Mouse (Mus musculus) hindbrain, embryonic 16.5 days (tissue): ENCODE measurements around the gene Comp. TPM values are rescaled to one million over a fixed set of nuclear protein-coding genes. Genes with fewer than 3 reads are reported as not detected.

ENCODE experiments used
- ATAC-seq: fragments of 200-750 bp; cut with Nextera tagmentation; 2 replicates; pipeline ENCODE4 v1.8.0; 2017; ENCODE audit warnings: moderate TSS enrichment, moderate library complexity
- H3K27ac ChIP-seq: fragments of 300-500 bp; sonication (generic); 2 replicates; pipeline ENCODE4 v1.5.1; 2014; ENCODE audit warnings: low read depth, mild to moderate bottlenecking, control low read depth, low read length, moderate library complexity
- H3K27me3 ChIP-seq: fragments of 300-500 bp; sonication (generic); replicated peaks from 2 replicates; pipeline ENCODE4 v1.6.1; 2014; ENCODE audit warnings: low read length; ENCODE audit not compliant: control insufficient read depth, insufficient read depth
- H3K36me3 ChIP-seq: fragments of 300-500 bp; sonication (generic); 2 replicates; pipeline ENCODE4 v1.6.1; 2014; ENCODE audit warnings: mild to moderate bottlenecking, low read length, moderate library complexity, mixed read lengths; ENCODE audit not compliant: control insufficient read depth, insufficient read depth
- H3K4me1 ChIP-seq: fragments of 300-500 bp; sonication (generic); 2 replicates; pipeline ENCODE4 v1.6.1; 2014; ENCODE audit warnings: low read depth, low read length; ENCODE audit not compliant: control insufficient read depth, insufficient read depth
- H3K4me2 ChIP-seq: fragments of 300-500 bp; sonication (generic); 2 replicates; pipeline ENCODE4 v1.6.1; 2014; ENCODE audit warnings: mild to moderate bottlenecking, low read length, control low read depth, moderate library complexity
- H3K4me3 ChIP-seq: fragments of 300-500 bp; sonication (generic); 2 replicates; pipeline ENCODE4 v1.5.1; 2014; ENCODE audit warnings: mild to moderate bottlenecking, low read length, control low read depth, moderate library complexity
- H3K9ac ChIP-seq: fragments of 300-500 bp; sonication (generic); 2 replicates; pipeline ENCODE4 v1.6.1; 2014; ENCODE audit warnings: low read depth, mild to moderate bottlenecking, control low read depth, low read length, moderate library complexity
- H3K9me3 ChIP-seq: fragments of 300-500 bp; sonication (generic); 2 replicates; pipeline ENCODE4 v1.6.1; 2014; ENCODE audit warnings: mild to moderate bottlenecking, low read length, moderate library complexity; ENCODE audit not compliant: control insufficient read depth
- WGBS: fragments of 180-500 bp; shearing (Covaris S2); extraction: QIAGEN DNeasy Blood & Tissue Kit; methylation state at CpG from one replicate; pipeline ENCODE4 v1.1.7; 2014; 5-methylcytosine and 5-hydroxymethylcytosine counted together
- polyA plus RNA-seq: library from polyadenylated mRNA; unstranded; fragments of >200 nt; fragmentation: Nextera tagmentation; extraction: Ambion mirVana; gene quantifications from 2 replicates; pipeline ENCODE4 v1.2.1, GENCODE M21; 2015

Gene Comp
- polyA plus RNA-seq, 1 experiment from 2014 or later = 0.58 TPM

- no peaks in the 10 kb centered on the region for H3K9me3 ChIP-seq
- no peak overlapping the region for H3K9ac ChIP-seq
- H3K4me2 ChIP-seq = no peak overlapping the region
- H3K27ac ChIP-seq = no peak overlapping the region
- no peak for ATAC-seq
- H3K4me3 ChIP-seq = no peak overlapping the region
- no peaks in the 10 kb centered on the region for H3K27me3 ChIP-seq
- 80% methylated on average over 1 of the region's 1 CpGs for WGBS
- peaks cover 31% of the 10 kb centered on the region for H3K4me1 ChIP-seq
- H3K36me3 ChIP-seq = peaks cover 2% of the 10 kb centered on the region; the same call in 1 of the 2 replicates
Observed at GRCm38 (mm10) chr8:70347860-70348420, 25.4 kb upstream of the Comp start.

GRCm38 (mm10) chr8:70351035-70351999 is 22.0 kb upstream of the Comp start:
- H3K27ac ChIP-seq = no peak overlapping the region
- H3K9me3 ChIP-seq = no peaks in the 10 kb centered on the region
- peak overlapping the region; percentile 100 for H3K4me2 ChIP-seq
- no peak for ATAC-seq
- H3K36me3 ChIP-seq = peaks cover 2% of the 10 kb centered on the region; the same call in 1 of the 2 replicates
- peak overlapping the region; percentile 98 for H3K9ac ChIP-seq
- WGBS = 57% methylated on average over 15 of the region's 15 CpGs
- peak overlapping the region; percentile 100 for H3K4me3 ChIP-seq
- peaks cover 36% of the 10 kb centered on the region for H3K4me1 ChIP-seq
- no peaks in the 10 kb centered on the region for H3K27me3 ChIP-seq

GRCm38 (mm10) chr8:70352000-70352384 is 21.4 kb upstream of the Comp start:
- no peak for ATAC-seq
- Histone ChIP-seq H3K4me3 (peak overlapping the region; percentile 100), H3K27ac (no peak overlapping the region), H3K9ac (peak overlapping the region; percentile 98), H3K9me3 (no peaks in the 10 kb centered on the region), H3K4me1 (peaks cover 36% of the 10 kb centered on the region), H3K4me2 (peak overlapping the region; percentile 100), H3K36me3 (peaks cover 2% of the 10 kb centered on the region; the same call in 1 of the 2 replicates), H3K27me3 (no peaks in the 10 kb centered on the region)
- WGBS = 26% methylated on average over 3 of the region's 3 CpGs

DNA sequence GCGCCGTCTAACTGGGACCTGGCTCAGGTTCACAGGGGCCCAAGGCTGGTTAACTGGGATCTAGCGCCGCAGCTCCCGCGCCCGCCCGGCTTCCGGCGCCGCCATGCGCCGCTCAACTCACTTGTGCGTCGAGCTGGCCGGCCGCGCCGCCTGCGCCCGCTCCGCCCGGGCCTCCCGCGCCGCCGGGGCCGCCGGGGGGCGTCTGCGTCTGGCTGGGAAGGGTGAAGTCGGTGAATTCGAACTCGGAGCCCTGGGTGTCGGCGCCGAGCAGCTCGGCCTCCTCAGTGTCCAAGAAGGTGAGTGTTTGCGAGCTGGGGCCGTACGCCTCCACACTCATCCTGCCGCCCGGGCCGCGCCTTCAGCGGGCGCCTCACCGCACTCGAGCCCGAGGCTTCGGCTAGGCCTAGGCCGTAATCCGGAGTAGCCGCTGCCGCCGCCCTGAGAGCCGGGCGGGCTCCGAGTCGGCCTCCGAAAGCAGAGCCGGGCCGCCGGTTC is 20.7 kb upstream of the Comp start:
- under 1% methylated on average over 54 of the region's 64 CpGs for WGBS
- peak overlapping the region; percentile 100 for H3K4me2 ChIP-seq
- peaks cover 2% of the 10 kb centered on the region; the same call in 1 of the 2 replicates for H3K36me3 ChIP-seq
- peak overlapping the region; percentile 98 for H3K9ac ChIP-seq
- peak overlapping the region; percentile 90 for H3K27ac ChIP-seq
- ATAC-seq = peak; percentile 35
- H3K4me1 ChIP-seq = peaks cover 36% of the 10 kb centered on the region
- no peaks in the 10 kb centered on the region for H3K27me3 ChIP-seq
- H3K9me3 ChIP-seq = no peaks in the 10 kb centered on the region
- H3K4me3 ChIP-seq = peak overlapping the region; percentile 100

- H3K4me3 ChIP-seq = peak within 1 kb of the TSS; percentile 100
- peak within 1 kb of the TSS; percentile 100 for H3K4me2 ChIP-seq
- H3K9ac ChIP-seq = peak within 1 kb of the TSS; percentile 98
- no peaks in the 10 kb centered on the region for H3K27me3 ChIP-seq
- no peaks in the 10 kb centered on the region for H3K9me3 ChIP-seq
- peak; percentile 91 for ATAC-seq
- peak within 1 kb of the TSS; percentile 90 for H3K27ac ChIP-seq
- H3K36me3 ChIP-seq = peaks cover 2% of the 10 kb centered on the region; the same call in 1 of the 2 replicates
- WGBS = under 1% methylated on average over 66 of the region's 69 CpGs
- peaks cover 36% of the 10 kb centered on the region for H3K4me1 ChIP-seq
Observed at GRCm38 (mm10) chr8:70353194-70353817, 20.1 kb upstream of the Comp start, which contains the start of gene Upf1. Gene Upf1, minus strand, starts transcription at chr8:70353278.

DNA sequence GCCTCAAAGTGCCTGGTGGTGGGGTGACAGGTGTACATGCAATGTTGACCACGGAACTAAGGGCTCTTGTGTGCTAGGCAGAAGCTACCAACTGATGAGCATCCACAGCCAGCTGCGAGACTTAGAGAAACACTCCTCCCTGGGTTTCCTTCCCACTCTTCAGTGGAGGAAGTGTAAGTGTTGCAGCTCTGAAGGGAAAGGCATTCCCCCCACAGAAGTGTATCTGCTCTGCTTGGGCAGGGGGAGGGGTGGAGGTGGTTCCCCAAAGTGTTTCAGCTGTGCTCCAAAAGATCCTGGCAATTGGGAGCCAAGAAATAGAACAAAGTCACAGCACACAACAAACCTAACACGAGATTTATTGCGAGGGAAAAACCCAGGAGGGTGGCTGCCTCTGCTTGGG is 19.4 kb upstream of the Comp start:
- H3K4me2 ChIP-seq = peak overlapping the region; percentile 67
- H3K9ac ChIP-seq = peak overlapping the region; percentile 63
- peaks cover 1% of the 10 kb centered on the region; the same call in 1 of the 2 replicates for H3K36me3 ChIP-seq
- peak overlapping the region; percentile 81 for H3K27ac ChIP-seq
- peak overlapping the region; percentile 100 for H3K4me3 ChIP-seq
- H3K4me1 ChIP-seq = peaks cover 33% of the 10 kb centered on the region
- no peaks in the 10 kb centered on the region for H3K27me3 ChIP-seq
- ATAC-seq = no peak; the same call in 1 of the 2 replicates
- H3K9me3 ChIP-seq = no peaks in the 10 kb centered on the region
- 67% methylated on average over 4 of the region's 4 CpGs for WGBS

GRCm38 (mm10) chr8:70356111-70356510 is 17.2 kb upstream of the Comp start:
- Histone ChIP-seq H3K36me3 (no peaks in the 10 kb centered on the region), H3K4me2 (no peak overlapping the region), H3K9me3 (no peaks in the 10 kb centered on the region), H3K9ac (no peak overlapping the region), H3K27me3 (no peaks in the 10 kb centered on the region), H3K27ac (no peak overlapping the region), H3K4me3 (no peak overlapping the region), H3K4me1 (peaks cover 18% of the 10 kb centered on the region)
- ATAC-seq = no peak
- 82% methylated on average over 1 of the region's 1 CpGs for WGBS

DNA sequence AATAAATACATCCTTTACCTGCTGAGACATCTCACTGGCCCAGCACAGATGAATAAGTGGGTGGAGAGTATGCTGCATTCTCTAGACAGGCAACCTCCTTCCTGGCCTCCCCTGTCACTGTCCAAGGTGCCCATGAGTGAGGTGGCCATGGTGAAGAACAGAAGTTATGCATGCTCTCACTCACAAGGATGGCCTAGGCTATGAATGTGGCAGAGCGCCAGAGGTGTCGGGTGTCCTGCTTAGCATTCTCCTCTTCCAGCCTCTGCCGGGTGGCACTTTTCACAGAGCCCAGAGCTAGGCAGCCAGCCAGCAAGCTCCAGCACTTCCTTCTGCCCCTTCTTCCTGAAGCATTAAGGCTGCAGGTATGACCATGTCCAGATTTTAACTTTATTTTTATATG is 13.9 kb upstream of the Comp start:
- H3K4me3 ChIP-seq = no peak overlapping the region
- H3K4me2 ChIP-seq = no peak overlapping the region
- ATAC-seq = no peak
- H3K27me3 ChIP-seq = no peaks in the 10 kb centered on the region
- no peaks in the 10 kb centered on the region for H3K9me3 ChIP-seq
- 24% methylated on average over 3 of the region's 3 CpGs for WGBS
- no peak overlapping the region for H3K27ac ChIP-seq
- no peaks in the 10 kb centered on the region for H3K36me3 ChIP-seq
- H3K9ac ChIP-seq = no peak overlapping the region
- H3K4me1 ChIP-seq = no peaks in the 10 kb centered on the region
